Mouse (Mus musculus): ENCODE measurements at regions not wholly inside any gene's neighbourhood (a gene's known extent, or its start where the extent isn't known, plus 50 kb on each side); places are given as distances from the start of the nearest gene placed in this dataset.

- no peak for TF ChIP-seq EP300 (IDR thresholded peaks at IDR 0.05; ENCODE audit: low read depth)
- TF ChIP-seq CTCF (IDR thresholded peaks at IDR 0.05; ENCODE audit: low read depth): peak; percentile 11; the same call in 1 of the 2 replicates
These were observed 263.4 kb downstream of the Osr1 start for GRCm38 (mm10) chr12:9833273-9833672.

Data from heart, postnatal 0 days (tissue).